25 mouse cellular contexts compared by ENCODE assay signal in genomic region chr5:53050963-53051362, GRCm38 (mm10). TPM values are rescaled to one million over a fixed set of nuclear protein-coding genes. Genes with fewer than 3 reads are reported as not detected.
A peak's percentile ranks its signal among the peaks of the same experiment; 100 is the strongest.
DNase-seq lines count a peak whose midpoint lies in the region; ATAC-seq and TF ChIP-seq lines count a peak whose summit lies in the region.
"Had no signal": no experiment of that assay in that cellular context is flagged by ENCODE, and none has a peak within 500 bp of the region (broad histone marks: within the 10 kb centered on the region; RNA-seq: fewer than 3 reads in every experiment).

No protein-coding gene starts in this region.

- no peak for TF ChIP-seq EP300 in lung, postnatal 0 days (IDR thresholded peaks at IDR 0.05)

- H3K27me3 ChIP-seq in intestine, embryonic 16.5 days (replicated peaks; ENCODE audit: control insufficient read depth, insufficient read depth, low read length), result 0 out of 2 replicates have a peak, but pooled peaks cover 10% of the 10 kb centered on the region
- H3K27me3 ChIP-seq in intestine, embryonic 15.5 days (replicated peaks), result peaks cover 15% of the 10 kb centered on the region
- no peaks in the 10 kb centered on the region for H3K27me3 ChIP-seq in lung, postnatal 0 days (replicated peaks; ENCODE audit: insufficient read depth, low read length)
- no peaks in the 10 kb centered on the region; the same call in 1 of the 2 replicates for H3K27me3 ChIP-seq in small intestine, adult 2 months (ENCODE audit: control insufficient read depth, insufficient read depth, low read length)

- peak overlapping the region; percentile 38 for H3K4me2 ChIP-seq in intestine, embryonic 16.5 days (ENCODE audit: low read depth, low read length)
- no peak overlapping the region for H3K4me2 ChIP-seq in intestine, embryonic 15.5 days (replicated peaks)
- H3K4me2 ChIP-seq in lung, postnatal 0 days (replicated peaks; ENCODE audit: low read depth, low read length), result peak overlapping the region; percentile 48
- H3K4me2 ChIP-seq: embryonic facial prominence, embryonic 12.5 days; forebrain, embryonic 12.5 days; forebrain, embryonic 15.5 days; heart, embryonic 12.5 days; heart, embryonic 15.5 days; hindbrain, embryonic 13.5 days had no signal

- 52% methylated on average over 1 of the region's 1 CpGs for whole genome bisulfite sequencing in intestine, embryonic 16.5 days
- 60% methylated on average over 1 of the region's 1 CpGs for WGBS in intestine, embryonic 15.5 days
- WGBS in lung, postnatal 0 days, result 59% methylated on average over 1 of the region's 1 CpGs
- 81% methylated on average over 1 of the region's 1 CpGs for WGBS in small intestine, adult 2 months

- no peak for TF ChIP-seq CTCF in lung, postnatal 0 days (IDR thresholded peaks at IDR 0.05)
- no peak for TF ChIP-seq CTCF in small intestine, adult 2 months (IDR thresholded peaks at IDR 0.05; ENCODE audit: extremely low read depth, insufficient read length, insufficient replicate concordance, low read depth, low read length)

- H3K4me3 ChIP-seq in intestine, embryonic 16.5 days (ENCODE audit: low read length), result peak overlapping the region; percentile 17; the same call in 1 of the 2 replicates
- H3K4me3 ChIP-seq in intestine, embryonic 15.5 days (replicated peaks), result no peak overlapping the region
- H3K4me3 ChIP-seq in lung, postnatal 0 days (ENCODE audit: low read depth, low read length), result peak overlapping the region; percentile 34
- H3K4me3 ChIP-seq in small intestine, adult 2 months (ENCODE audit: low read depth, low read length), result peak overlapping the region; percentile 37
- H3K4me3 ChIP-seq: embryonic facial prominence, embryonic 12.5 days; erythroblast, embryonic 14.5 days; forebrain, embryonic 12.5 days; forebrain, embryonic 15.5 days; heart, embryonic 12.5 days; heart, embryonic 15.5 days; hindbrain, embryonic 10.5 days; hindbrain, embryonic 13.5 days had no signal

- TF ChIP-seq POLR2A in small intestine, adult 2 months (IDR thresholded peaks at IDR 0.05; ENCODE audit: low read depth, low read length), result no peak

- no peak overlapping the region for H3K9ac ChIP-seq in intestine, embryonic 16.5 days (ENCODE audit: low read depth, low read length)
- H3K9ac ChIP-seq in intestine, embryonic 15.5 days, result no peak overlapping the region
- H3K9ac ChIP-seq in lung, postnatal 0 days (replicated peaks; ENCODE audit: low read depth), result peak overlapping the region; percentile 52
- H3K9ac ChIP-seq: embryonic facial prominence, embryonic 12.5 days; forebrain, embryonic 12.5 days; forebrain, embryonic 15.5 days; heart, embryonic 12.5 days; heart, embryonic 15.5 days; hindbrain, embryonic 13.5 days had no signal

- ATAC-seq in intestine, embryonic 16.5 days, result no peak
- ATAC-seq in intestine, embryonic 15.5 days, result no peak
- ATAC-seq in lung, postnatal 0 days, result no peak
- ATAC-seq: activated CD4-positive, CD25-positive, alpha-beta regulatory T cell, adult 4 months; CD4-positive, CD25-positive, alpha-beta regulatory T cell, adult 4 months; forebrain, embryonic 15.5 days; hindbrain, embryonic 16.5 days had no signal

- H3K27ac ChIP-seq in intestine, embryonic 16.5 days (ENCODE audit: low read length), result no peak overlapping the region
- no peak overlapping the region for H3K27ac ChIP-seq in intestine, embryonic 15.5 days
- H3K27ac ChIP-seq in lung, postnatal 0 days (ENCODE audit: low read length), result peak overlapping the region; percentile 74
- no peak overlapping the region for H3K27ac ChIP-seq in small intestine, adult 2 months (ENCODE audit: insufficient read depth, low read depth, low read length)
- H3K27ac ChIP-seq: embryonic facial prominence, embryonic 12.5 days; forebrain, embryonic 12.5 days; forebrain, embryonic 15.5 days; heart, embryonic 15.5 days; hindbrain, embryonic 10.5 days; hindbrain, embryonic 13.5 days had no signal

- no peaks in the 10 kb centered on the region for H3K9me3 ChIP-seq in intestine, embryonic 16.5 days (ENCODE audit: control insufficient read depth, low read length)
- H3K9me3 ChIP-seq in intestine, embryonic 15.5 days, result no peaks in the 10 kb centered on the region
- no peaks in the 10 kb centered on the region for H3K9me3 ChIP-seq in lung, postnatal 0 days (ENCODE audit: low read length)
- H3K9me3 ChIP-seq: embryonic facial prominence, embryonic 12.5 days; forebrain, embryonic 12.5 days; forebrain, embryonic 15.5 days; heart, embryonic 12.5 days; heart, embryonic 15.5 days; hindbrain, embryonic 10.5 days; hindbrain, embryonic 13.5 days had no signal

- 0 out of 2 replicates have a peak, but pooled peaks cover 2% of the 10 kb centered on the region for H3K4me1 ChIP-seq in intestine, embryonic 16.5 days (ENCODE audit: control insufficient read depth, insufficient read depth, low read length)
- H3K4me1 ChIP-seq in intestine, embryonic 15.5 days (replicated peaks), result peaks cover 5% of the 10 kb centered on the region; the same call in 1 of the 2 replicates
- H3K4me1 ChIP-seq in lung, postnatal 0 days (ENCODE audit: insufficient read depth, low read depth, low read length), result no peaks in the 10 kb centered on the region
- peaks cover 22% of the 10 kb centered on the region for H3K4me1 ChIP-seq in small intestine, adult 2 months (ENCODE audit: control insufficient read depth, insufficient read depth, insufficient read length, low read length)

- peak; percentile 15 for DNase-seq in lung, postnatal 0 days (ENCODE audit: low spot score)
- DNase-seq in lung, postnatal 10 days, result no peak
- peak; percentile 6 for DNase-seq in A20 (ENCODE audit: low read depth, low spot score)
- DNase-seq in yolk sac, embryonic 10.5 days (ENCODE audit: low spot score), result no peak
- DNase-seq: adrenal gland, adult 8-10 months; adrenal gland, postnatal 25 days; cerebellum, adult 18-20 months; cerebellum, adult 9-10 months; gastrocnemius, postnatal 25 days; heart, adult 18-20 months; heart, postnatal 36 days had no signal

- H3K36me3 ChIP-seq in intestine, embryonic 16.5 days (ENCODE audit: control insufficient read depth, insufficient read depth, low read length), result no peaks in the 10 kb centered on the region
- no peaks in the 10 kb centered on the region for H3K36me3 ChIP-seq in intestine, embryonic 15.5 days
- no peaks in the 10 kb centered on the region for H3K36me3 ChIP-seq in lung, postnatal 0 days (ENCODE audit: insufficient read depth, low read length)
- no peaks in the 10 kb centered on the region for H3K36me3 ChIP-seq in small intestine, adult 2 months (ENCODE audit: control insufficient read depth, insufficient read depth, low read length)
- H3K36me3 ChIP-seq: embryonic facial prominence, embryonic 12.5 days; forebrain, embryonic 12.5 days; forebrain, embryonic 15.5 days; heart, embryonic 12.5 days; heart, embryonic 15.5 days; hindbrain, embryonic 10.5 days; hindbrain, embryonic 13.5 days had no signal

RNA-seq across cellular contexts. Expression of gene Slc34a2, which starts 13.1 kb away (rescaled TPM):
- polyA plus RNA-seq in intestine, embryonic 16.5 days (2015; fragmentation: Nextera tagmentation; extraction: Ambion mirVana), result 29.5 and 51.3 TPM in 2 replicates
- polyA plus RNA-seq in intestine, embryonic 15.5 days (2015; fragmentation: Nextera tagmentation; extraction: Ambion mirVana), result 16.3 and 18.3 TPM in 2 replicates
- 772 and 801 TPM in 2 replicates for polyA plus RNA-seq in lung, postnatal 0 days (2015; fragmentation: Nextera tagmentation; extraction: Ambion mirVana)
- polyA plus RNA-seq in small intestine, adult 2 months (2012; rRNA removed), result 4.3 and 447 TPM in 2 replicates
- polyA plus RNA-seq: activated CD4-positive, CD25-positive, alpha-beta regulatory T cell, adult 4 months; CD4-positive, CD25-positive, alpha-beta regulatory T cell, adult 4 months; erythroblast, embryonic 14.5 days; forebrain, embryonic 12.5 days; forebrain, embryonic 15.5 days; heart, embryonic 12.5 days; hindbrain, embryonic 10.5 days; hindbrain, embryonic 13.5 days had no signal

Comparison
In these comparisons a context has a peak if more than half of its experiments do, and no peak if none do; other contexts are left out.
1. DNase-seq: peak in lung, postnatal 0 days (single experiment) and A20 (single experiment); none in lung, postnatal 10 days (single experiment) and yolk sac, embryonic 10.5 days (single experiment).